Mouse (Mus musculus): ENCODE data around the gene Kdm4a.

DNA sequence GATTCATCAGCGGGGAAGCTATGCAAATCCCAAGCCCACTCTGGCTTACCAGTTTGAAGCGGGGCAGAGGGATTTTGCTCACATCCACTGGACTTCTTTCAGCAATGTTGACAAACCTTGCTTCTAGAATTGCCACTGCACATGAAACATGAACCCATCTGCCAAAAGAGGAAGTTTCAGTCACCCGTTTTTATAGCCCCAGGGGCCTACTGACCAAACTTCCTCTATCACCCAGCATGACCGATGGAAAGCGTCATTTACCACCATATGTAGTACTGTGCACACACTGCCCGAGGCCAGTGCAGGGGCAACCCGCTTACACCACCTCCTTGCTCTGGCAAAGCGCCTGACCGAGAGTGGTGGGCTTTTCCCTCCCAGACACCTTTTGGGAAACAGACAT, 35.5 kb downstream of the Kdm4a start:
- no peak for TF ChIP-seq CTCF (IDR thresholded peaks at IDR 0.05; ENCODE audit: insufficient read depth, low read depth, low read length)
- no peak for TF ChIP-seq POLR2A (IDR thresholded peaks at IDR 0.05; ENCODE audit: insufficient read depth, low read depth, low read length)
